Comparison of ENCODE assay signal across 13 mouse cellular contexts in genomic region chr11:116307762-116308531, GRCm38 (mm10). TPM values are rescaled to one million over a fixed set of nuclear protein-coding genes. Genes with fewer than 3 reads are reported as not detected.
DNase-seq lines count a peak whose midpoint lies in the region; ATAC-seq and TF ChIP-seq lines count a peak whose summit lies in the region.
"Had no signal": no experiment of that assay in that cellular context is flagged by ENCODE, and none has a peak within 500 bp of the region (broad histone marks: within the 10 kb centered on the region; RNA-seq: fewer than 3 reads in every experiment).

No protein-coding gene starts in this region.

- no peak overlapping the region for H3K4me3 ChIP-seq in ES-Bruce4 (ENCODE audit: low read depth, low read length)
- H3K4me3 ChIP-seq in liver, embryonic 16.5 days (ENCODE audit: low read depth, low read length): no peak overlapping the region
- no peak overlapping the region for H3K4me3 ChIP-seq in forebrain, embryonic 14.5 days (ENCODE audit: low read depth, low read length)

- H3K9ac ChIP-seq in ES-Bruce4 (ENCODE audit: low read depth, poor library complexity, severe bottlenecking): 0 out of 2 replicates have a peak overlapping the region, but pooled peaks have one; percentile 61
- no peak overlapping the region for H3K9ac ChIP-seq in liver, embryonic 16.5 days (ENCODE audit: low read depth, low read length)
- no peak overlapping the region for H3K9ac ChIP-seq in forebrain, embryonic 14.5 days (ENCODE audit: low read length)
- H3K9ac ChIP-seq: embryonic facial prominence, embryonic 13.5 days; lung, embryonic 14.5 days; neural tube, embryonic 12.5 days had no signal

- peak overlapping the region; percentile 17; the same call in 1 of the 2 replicates for H3K27ac ChIP-seq in ES-Bruce4 (ENCODE audit: insufficient read depth, low read length)
- H3K27ac ChIP-seq in liver, embryonic 16.5 days (ENCODE audit: low read length): peak overlapping the region; percentile 69
- H3K27ac ChIP-seq in forebrain, embryonic 14.5 days (ENCODE audit: low read depth, low read length): no peak overlapping the region
- H3K27ac ChIP-seq: embryonic facial prominence, embryonic 13.5 days; neural tube, embryonic 12.5 days had no signal

- ATAC-seq in liver, embryonic 16.5 days (ENCODE audit: low read depth): peak; percentile 76
- no peak for ATAC-seq in forebrain, embryonic 14.5 days
- ATAC-seq: Patski had no signal

- H3K9me3 ChIP-seq in ES-Bruce4 (replicated peaks; ENCODE audit: control insufficient read depth, insufficient read depth, low read length, poor library complexity, severe bottlenecking): no peaks in the 10 kb centered on the region
- no peaks in the 10 kb centered on the region for H3K9me3 ChIP-seq in liver, embryonic 16.5 days (replicated peaks; ENCODE audit: control insufficient read depth, low read length)
- H3K9me3 ChIP-seq in forebrain, embryonic 14.5 days (replicated peaks; ENCODE audit: control insufficient read depth, low read length): no peaks in the 10 kb centered on the region
- H3K9me3 ChIP-seq: embryonic facial prominence, embryonic 13.5 days; neural tube, embryonic 12.5 days had no signal

- peak; percentile 16 for DNase-seq in 3T3-L1 (ENCODE audit: low read depth, low spot score)
- DNase-seq in c-Kit-negative CD71-positive TER-119-positive erythroid progenitor cells, embryonic 14.5 days (ENCODE audit: low read depth, low spot score): peak; percentile 36
- no peak for DNase-seq in frontal cortex, postnatal 14 days (ENCODE audit: low spot score in 2 of 2)
- no peak for DNase-seq in thymus, postnatal 25 days
- no peak for DNase-seq in forebrain, embryonic 14.5 days (ENCODE audit: low spot score)
- DNase-seq: adrenal gland, postnatal 25 days; lung, embryonic 14.5 days; retina, postnatal 1 day had no signal

- 55% methylated on average over 12 of the region's 12 CpGs for WGBS in liver, embryonic 16.5 days (ENCODE audit: insufficient replicate concordance)
- WGBS in forebrain, embryonic 14.5 days: 92% methylated on average over 12 of the region's 12 CpGs

- no peaks in the 10 kb centered on the region for H3K36me3 ChIP-seq in ES-Bruce4 (ENCODE audit: control insufficient read depth, insufficient read depth, low read length, poor library complexity, severe bottlenecking)
- H3K36me3 ChIP-seq in liver, embryonic 16.5 days (ENCODE audit: control insufficient read depth, insufficient read depth): peaks cover 11% of the 10 kb centered on the region
- peaks cover 22% of the 10 kb centered on the region for H3K36me3 ChIP-seq in forebrain, embryonic 14.5 days (ENCODE audit: control insufficient read depth, insufficient read depth, low read length)

- 0 out of 2 replicates have a peak overlapping the region, but pooled peaks have one; percentile 22 for H3K4me2 ChIP-seq in liver, embryonic 16.5 days (ENCODE audit: low read depth, low read length)
- no peak overlapping the region for H3K4me2 ChIP-seq in forebrain, embryonic 14.5 days (ENCODE audit: low read length)

- no peaks in the 10 kb centered on the region for H3K4me1 ChIP-seq in ES-Bruce4 (ENCODE audit: control insufficient read depth, insufficient read depth, low read length)
- peaks cover 25% of the 10 kb centered on the region for H3K4me1 ChIP-seq in liver, embryonic 16.5 days (ENCODE audit: control insufficient read depth, low read depth, low read length)
- peaks cover 9% of the 10 kb centered on the region; the same call in 1 of the 2 replicates for H3K4me1 ChIP-seq in forebrain, embryonic 14.5 days (ENCODE audit: control insufficient read depth, insufficient read depth, low read length)

- TF ChIP-seq EP300 in ES-Bruce4 (IDR thresholded peaks at IDR 0.05; ENCODE audit: insufficient read depth, low read depth, low read length): no peak

- TF ChIP-seq CTCF in ES-Bruce4 (IDR thresholded peaks at IDR 0.05; ENCODE audit: low read depth, low read length): no peak

- H3K27me3 ChIP-seq in ES-Bruce4 (ENCODE audit: control insufficient read depth, insufficient read depth, low read length, poor library complexity, severe bottlenecking): no peaks in the 10 kb centered on the region
- no peaks in the 10 kb centered on the region for H3K27me3 ChIP-seq in liver, embryonic 16.5 days (ENCODE audit: control insufficient read depth, insufficient read depth, low read depth, low read length)
- no peaks in the 10 kb centered on the region for H3K27me3 ChIP-seq in forebrain, embryonic 14.5 days (replicated peaks; ENCODE audit: control insufficient read depth, insufficient read depth, low read length)
- H3K27me3 ChIP-seq: Patski had no signal

- TF ChIP-seq POLR2A in ES-Bruce4 (IDR thresholded peaks at IDR 0.05; ENCODE audit: insufficient read depth, low read length): peak; percentile 82

RNA-seq across cellular contexts. Expression of gene Exoc7, which starts 0.9 kb away (rescaled TPM):
- polyA plus RNA-seq in ES-Bruce4 (2011; ENCODE audit: insufficient read depth, insufficient read length, low read depth, missing spikeins): 93.3 and 95.2 TPM in 2 replicates
- polyA plus RNA-seq in liver, embryonic 16.5 days (2015; fragmentation: Nextera tagmentation; extraction: Ambion mirVana): 19.5 and 20.4 TPM in 2 replicates
- 107 and 114 TPM in 2 replicates for polyA plus RNA-seq in forebrain, embryonic 14.5 days (2014; fragmentation: Nextera tagmentation; extraction: Ambion mirVana)

RNA-seq across cellular contexts. Expression of gene Galr2, which starts 27.2 kb away (rescaled TPM):
- polyA plus RNA-seq in ES-Bruce4 (2011; ENCODE audit: insufficient read depth, insufficient read length, low read depth, missing spikeins): 0.35 and 0.61 TPM in 2 replicates
- 0.07 TPM in 1 of 2 replicates, not detected in the other for polyA plus RNA-seq in liver, embryonic 16.5 days (2015; fragmentation: Nextera tagmentation; extraction: Ambion mirVana)
- 0.09 and 0.11 TPM in 2 replicates for polyA plus RNA-seq in forebrain, embryonic 14.5 days (2014; fragmentation: Nextera tagmentation; extraction: Ambion mirVana)
- polyA plus RNA-seq: lung, embryonic 14.5 days had no signal

RNA-seq across cellular contexts. Expression of gene Foxj1, which starts 27.3 kb away (rescaled TPM):
- 11.7 and 12.3 TPM in 2 replicates for polyA plus RNA-seq in ES-Bruce4 (2011; ENCODE audit: insufficient read depth, insufficient read length, low read depth, missing spikeins)
- 0.62 and 0.71 TPM in 2 replicates for polyA plus RNA-seq in liver, embryonic 16.5 days (2015; fragmentation: Nextera tagmentation; extraction: Ambion mirVana)
- polyA plus RNA-seq in forebrain, embryonic 14.5 days (2014; fragmentation: Nextera tagmentation; extraction: Ambion mirVana): 7.3 and 8.7 TPM in 2 replicates

RNA-seq across cellular contexts. Expression of gene Srp68, which starts 33.9 kb away (rescaled TPM):
- polyA plus RNA-seq in ES-Bruce4 (2011; ENCODE audit: insufficient read depth, insufficient read length, low read depth, missing spikeins): 101 and 107 TPM in 2 replicates
- polyA plus RNA-seq in liver, embryonic 16.5 days (2015; fragmentation: Nextera tagmentation; extraction: Ambion mirVana): 33.4 and 34.2 TPM in 2 replicates
- 53.2 and 60.4 TPM in 2 replicates for polyA plus RNA-seq in forebrain, embryonic 14.5 days (2014; fragmentation: Nextera tagmentation; extraction: Ambion mirVana)

Comparison
In these comparisons a context has a peak if more than half of its experiments do, and no peak if none do; other contexts are left out.
1. DNase-seq: peak in 3T3-L1 (single experiment) and c-Kit-negative CD71-positive TER-119-positive erythroid progenitor cells, embryonic 14.5 days (single experiment); none in frontal cortex, postnatal 14 days (0 of 2), thymus, postnatal 25 days (single experiment) and forebrain, embryonic 14.5 days (single experiment).